ENCODE assay signal across 9 mouse cellular contexts in the genomic region with DNA sequence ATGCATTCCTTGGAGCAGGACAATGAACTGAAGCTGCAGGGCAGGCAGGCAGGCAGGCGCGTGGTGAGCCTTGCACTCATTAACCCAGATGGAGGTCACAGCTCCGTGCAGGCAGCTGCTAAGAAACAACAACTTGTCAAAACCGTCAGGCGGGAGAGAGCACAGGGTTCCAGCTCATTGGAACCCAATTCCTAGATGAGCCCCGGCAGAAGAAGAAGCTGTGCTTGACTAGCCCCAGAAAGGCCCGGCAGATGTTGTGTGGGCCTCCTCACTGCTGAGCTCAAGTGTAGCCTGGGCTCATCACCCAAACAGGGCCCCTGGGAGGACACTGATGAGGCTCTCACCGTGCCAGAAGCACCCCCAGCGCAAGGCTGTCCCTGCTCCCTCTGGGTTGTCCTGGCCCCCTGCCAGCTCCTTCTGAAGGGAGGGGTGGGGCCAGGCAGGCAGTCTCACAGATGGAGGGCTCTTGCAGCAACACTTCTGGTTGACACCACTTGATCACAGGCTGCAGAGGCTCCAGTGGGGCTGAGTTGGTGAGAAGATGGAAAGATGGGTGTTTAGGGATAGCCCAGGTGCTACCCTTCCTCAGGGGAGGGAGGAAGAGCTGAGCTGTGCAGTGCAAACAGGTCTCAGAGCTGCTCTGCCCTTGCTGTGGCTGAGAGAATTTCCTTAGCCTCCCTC. TPM values are rescaled to one million over a fixed set of nuclear protein-coding genes. Genes with fewer than 3 reads are reported as not detected.
DNase-seq lines count a peak whose midpoint lies in the region; ATAC-seq and TF ChIP-seq lines count a peak whose summit lies in the region.
"Had no signal": no experiment of that assay in that cellular context is flagged by ENCODE, and none has a peak within 500 bp of the region (broad histone marks: within the 10 kb centered on the region; RNA-seq: fewer than 3 reads in every experiment).

No protein-coding gene starts in this region.

- H3K27me3 ChIP-seq in forebrain, embryonic 16.5 days (replicated peaks; ENCODE audit: control insufficient read depth, insufficient read depth, low read length) = no peaks in the 10 kb centered on the region
- no peaks in the 10 kb centered on the region for H3K27me3 ChIP-seq in hindbrain, embryonic 12.5 days
- no peaks in the 10 kb centered on the region for H3K27me3 ChIP-seq in limb, embryonic 13.5 days

- H3K27ac ChIP-seq in left cerebral cortex, adult 2 months = no peak overlapping the region
- no peak overlapping the region for H3K27ac ChIP-seq in forebrain, embryonic 16.5 days (ENCODE audit: low read length)
- no peak overlapping the region for H3K27ac ChIP-seq in hindbrain, embryonic 12.5 days
- H3K27ac ChIP-seq in limb, embryonic 13.5 days = no peak overlapping the region

- TF ChIP-seq CTCF in left cerebral cortex, adult 2 months (IDR thresholded peaks at IDR 0.05) = no peak

- H3K9ac ChIP-seq in forebrain, embryonic 16.5 days (replicated peaks; ENCODE audit: low read depth, low read length) = no peak overlapping the region
- H3K9ac ChIP-seq in hindbrain, embryonic 12.5 days = no peak overlapping the region
- peak overlapping the region; percentile 35; the same call in 1 of the 2 replicates for H3K9ac ChIP-seq in limb, embryonic 13.5 days

- no peaks in the 10 kb centered on the region for H3K36me3 ChIP-seq in forebrain, embryonic 16.5 days (ENCODE audit: control insufficient read depth, insufficient read depth)
- H3K36me3 ChIP-seq in hindbrain, embryonic 12.5 days = no peaks in the 10 kb centered on the region
- no peaks in the 10 kb centered on the region for H3K36me3 ChIP-seq in limb, embryonic 13.5 days

- ATAC-seq in forebrain, embryonic 16.5 days = peak; percentile 91
- ATAC-seq in hindbrain, embryonic 12.5 days (ENCODE audit: low FRiP score) = peak; percentile 68
- ATAC-seq in limb, embryonic 13.5 days (ENCODE audit: low FRiP score, low read depth) = peak; percentile 59; the same call in 1 of the 2 replicates

- H3K4me2 ChIP-seq in forebrain, embryonic 16.5 days (ENCODE audit: low read length) = no peak overlapping the region
- no peak overlapping the region for H3K4me2 ChIP-seq in hindbrain, embryonic 12.5 days (replicated peaks)
- H3K4me2 ChIP-seq in limb, embryonic 13.5 days (replicated peaks) = 0 out of 2 replicates have a peak overlapping the region, but pooled peaks have one; percentile 9

- 6% methylated on average over 9 of the region's 9 CpGs for WGBS in forebrain, embryonic 16.5 days
- 6% methylated on average over 9 of the region's 9 CpGs for WGBS in hindbrain, embryonic 12.5 days
- WGBS in limb, embryonic 13.5 days = 8% methylated on average over 9 of the region's 9 CpGs

- no peaks in the 10 kb centered on the region for H3K9me3 ChIP-seq in forebrain, embryonic 16.5 days (ENCODE audit: control insufficient read depth, low read length)
- no peaks in the 10 kb centered on the region for H3K9me3 ChIP-seq in hindbrain, embryonic 12.5 days (replicated peaks)
- H3K9me3 ChIP-seq in limb, embryonic 13.5 days = no peaks in the 10 kb centered on the region

- intact Hi-C loops in left cerebral cortex, adult 2 months (cut with DNase I) = no loop called here
- intact Hi-C loops in left cerebral cortex, postnatal 14 days (cut with DNase I) = no loop called here

- DNase-seq in left cerebral cortex, adult 2 months (ENCODE audit: extremely low spot score in 1 of 2, low spot score in 2 of 2) = peak; percentile 11 to 19
- DNase-seq in left cerebral cortex, postnatal 14 days (ENCODE audit: low spot score in 2 of 2) = no peak
- peak; percentile 45 for DNase-seq in adrenal gland, postnatal 25 days
- DNase-seq in ovary, postnatal 36 days (ENCODE audit: low spot score) = peak; percentile 71
- no peak for DNase-seq in thymus, postnatal 14 days

- peaks cover 6% of the 10 kb centered on the region; the same call in 1 of the 2 replicates for H3K4me1 ChIP-seq in forebrain, embryonic 16.5 days (replicated peaks; ENCODE audit: control insufficient read depth, insufficient read depth, low read length)
- H3K4me1 ChIP-seq in hindbrain, embryonic 12.5 days = peaks cover 8% of the 10 kb centered on the region
- peaks cover 12% of the 10 kb centered on the region for H3K4me1 ChIP-seq in limb, embryonic 13.5 days
- H3K4me1 ChIP-seq: megakaryocyte, embryonic 14.5 days had no signal

- no peak overlapping the region for H3K4me3 ChIP-seq in left cerebral cortex, adult 2 months
- no peak overlapping the region for H3K4me3 ChIP-seq in forebrain, embryonic 16.5 days (replicated peaks; ENCODE audit: low read length)
- H3K4me3 ChIP-seq in hindbrain, embryonic 12.5 days = no peak overlapping the region
- no peak overlapping the region for H3K4me3 ChIP-seq in limb, embryonic 13.5 days
- H3K4me3 ChIP-seq: megakaryocyte, embryonic 14.5 days had no signal

RNA-seq across cellular contexts. Expression of a gene that starts 58.8 kb away (rescaled TPM):
- 10 to 100 TPM; 26.7 to 27.9 TPM for total RNA-seq in left cerebral cortex, adult 2 months (2021)
- total RNA-seq in left cerebral cortex, postnatal 14 days (2021) = 10 to 100 TPM; 24.7 to 25.5 TPM
- total RNA-seq in adrenal gland, postnatal 25 days (2021) = 23.7 and 27.3 TPM in 2 replicates
- polyA plus RNA-seq in forebrain, embryonic 16.5 days (2015; fragmentation: Nextera tagmentation; extraction: Ambion mirVana) = 4.3 and 6.4 TPM in 2 replicates
- polyA plus RNA-seq in hindbrain, embryonic 12.5 days (2016; fragmentation: Nextera tagmentation; extraction: Ambion mirVana) = 7.4 and 8.5 TPM in 2 replicates
- polyA plus RNA-seq in limb, embryonic 13.5 days (2015; fragmentation: Nextera tagmentation; extraction: Ambion mirVana) = 8.1 TPM in 2 replicates

Comparison
In these comparisons a context has a peak if more than half of its experiments do, and no peak if none do; other contexts are left out.
1. DNase-seq: peak in left cerebral cortex, adult 2 months (2 of 2), adrenal gland, postnatal 25 days (single experiment) and ovary, postnatal 36 days (single experiment); none in left cerebral cortex, postnatal 14 days (0 of 2) and thymus, postnatal 14 days (single experiment).
2. Peak in every context shown above with its lines, with median percentiles within 50 percentile points of each other: ATAC-seq.